Mouse (Mus musculus) G1E (cell line): ENCODE data around the gene Homer1.

Experiments
- CTCF ChIP-seq: IDR thresholded peaks from 2 replicates; pipeline ENCODE4 v1.5.1; 2012; ENCODE audit warnings: low read depth, low read length, inconsistent platforms, mixed read lengths
- GATA2 ChIP-seq: IDR thresholded peaks from 2 replicates; pipeline ENCODE4 v1.6.1; 2012; ENCODE audit warnings: low read depth, low read length, inconsistent platforms, borderline replicate concordance

DNA sequence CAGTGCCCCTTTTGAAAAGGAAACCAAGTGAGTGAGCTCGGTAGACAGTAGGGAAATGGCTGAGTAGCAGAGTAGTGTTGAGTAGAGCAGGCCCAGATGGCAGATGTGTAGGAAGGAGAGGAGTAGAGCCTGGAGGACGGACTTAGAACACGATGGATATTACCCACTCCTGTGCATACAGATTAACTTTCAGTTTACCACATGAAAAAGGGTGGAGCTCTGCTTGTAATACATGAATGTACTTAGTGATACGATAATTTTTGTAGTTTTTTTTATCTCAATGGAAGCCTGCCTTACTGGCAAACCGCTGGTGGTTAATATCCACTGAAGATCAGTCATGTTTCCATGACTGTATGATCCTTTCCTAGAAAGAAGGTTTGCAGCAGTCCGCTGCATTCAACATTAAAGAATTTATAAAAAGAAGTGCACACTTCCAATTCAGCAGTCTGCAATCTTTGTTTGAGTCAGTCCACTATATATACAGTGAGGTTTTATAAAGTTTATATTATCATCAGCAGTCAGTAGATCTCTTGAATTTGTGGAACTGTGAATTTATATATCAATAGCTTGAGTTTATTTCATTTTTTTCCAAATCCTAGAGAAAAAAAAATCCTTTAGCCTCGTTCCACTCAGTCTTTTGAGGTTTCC lies 89.3 kb downstream of the Homer1 start:
- TF ChIP-seq GATA2 = no peak
- TF ChIP-seq CTCF = no peak
